Mouse (Mus musculus) MEL (cell line): Measurements from ENCODE around the gene Lrrc3c. TPM values are rescaled to one million over a fixed set of nuclear protein-coding genes. Genes with fewer than 3 reads are reported as not detected.

ENCODE experiments used
- DNase-seq: peaks from one replicate; pipeline ENCODE4 v3.0.0; 2011; ENCODE audit warnings: low read depth, low spot score
- H3K27ac ChIP-seq: 2 replicates; pipeline ENCODE4 v1.5.1; 2012; ENCODE audit warnings: low read depth, mild to moderate bottlenecking, control low read depth, low read length, moderate library complexity; ENCODE audit not compliant: control insufficient read depth
- H3K27me3 ChIP-seq, 2 experiments: fragments of 150-350 bp in 1 of 2; sonication (generic) in 1 of 2; 2 replicates each; pipeline ENCODE4 v1.6.1; 2012; ENCODE audit warnings: low read length in 2 of 2, mild to moderate bottlenecking in 2 of 2, improper control_type of control experiment in 1 of 2, moderate library complexity in 1 of 2; ENCODE audit not compliant: insufficient read depth in 2 of 2, control insufficient read depth in 1 of 2
- H3K36me3 ChIP-seq, 2 experiments: 2 replicates each; pipeline ENCODE4 v1.6.1; 2012 to 2014; ENCODE audit warnings: low read length in 2 of 2, improper control_type of control experiment in 1 of 2, inconsistent platforms in 1 of 2, mild to moderate bottlenecking in 1 of 2; ENCODE audit not compliant: insufficient read depth in 2 of 2, control insufficient read depth in 1 of 2
- H3K4me1 ChIP-seq, 2 experiments: fragments of 150-350 bp in 1 of 2; sonication (generic) in 1 of 2; 2 replicates each; pipeline ENCODE4 v1.6.1; 2012; ENCODE audit warnings: low read length in 2 of 2, improper control_type of control experiment in 1 of 2, mild to moderate bottlenecking in 1 of 2; ENCODE audit not compliant: insufficient read depth in 2 of 2, control insufficient read depth in 1 of 2
- H3K4me3 ChIP-seq, 2 experiments: fragments of 150-350 bp in 1 of 2; sonication (generic) in 1 of 2; 2 replicates each; pipeline ENCODE4 v1.5.1; 2012; ENCODE audit warnings: low read depth in 2 of 2, low read length in 2 of 2, mild to moderate bottlenecking in 2 of 2, moderate library complexity in 2 of 2, control low read depth in 1 of 2, improper control_type of control experiment in 1 of 2; ENCODE audit not compliant: control insufficient read depth in 1 of 2, insufficient read depth in 1 of 2
- H3K79me2 ChIP-seq: 2 replicates; pipeline ENCODE4 v1.6.1; 2012; ENCODE audit warnings: mild to moderate bottlenecking, low read length, moderate library complexity; ENCODE audit not compliant: control insufficient read depth, poor library complexity, insufficient read depth
- H3K9ac ChIP-seq: 2 replicates; pipeline ENCODE4 v1.6.1; 2012; ENCODE audit warnings: low read depth, mild to moderate bottlenecking, control low read depth, low read length, moderate library complexity; ENCODE audit not compliant: control insufficient read depth, poor library complexity, severe bottlenecking
- H3K9me3 ChIP-seq: fragments of 150-350 bp; sonication (generic); replicated peaks from 2 replicates; pipeline ENCODE4 v1.6.1; 2012; ENCODE audit warnings: mild to moderate bottlenecking, low read length, improper control_type of control experiment, moderate library complexity; ENCODE audit not compliant: insufficient read depth
- ELF1 ChIP-seq: IDR thresholded peaks from 2 replicates; pipeline ENCODE4 v1.6.1; 2014; ENCODE audit warnings: low read depth, mild to moderate bottlenecking, inconsistent platforms, low read length, improper control_type of control experiment, moderate library complexity
- EP300 ChIP-seq, 2 experiments: IDR thresholded peaks; 2 replicates each; pipeline ENCODE4 v1.6.1; 2011; ENCODE audit warnings: improper control_type of control experiment in 2 of 2, low read length in 2 of 2, low read depth in 1 of 2, mild to moderate bottlenecking in 1 of 2
- GABPA ChIP-seq: IDR thresholded peaks from 2 replicates; pipeline ENCODE4 v1.6.1; 2012; ENCODE audit warnings: low read depth, mild to moderate bottlenecking, inconsistent platforms, low read length, improper control_type of control experiment, moderate library complexity
- HCFC1 ChIP-seq: IDR thresholded peaks from 2 replicates; pipeline ENCODE4 v1.6.1; 2012; ENCODE audit warnings: low read depth, mild to moderate bottlenecking, inconsistent platforms, low read length, improper control_type of control experiment, moderate library complexity
- KAT2A ChIP-seq: conservative IDR thresholded peaks from 2 replicates; pipeline ENCODE4 v1.6.1; 2012; ENCODE audit warnings: low read depth, low read length, improper control_type of control experiment, inconsistent platforms
- MAFK ChIP-seq: IDR thresholded peaks from 2 replicates; pipeline ENCODE4 v1.6.1; 2011; ENCODE audit warnings: low read depth, mild to moderate bottlenecking, low read length, improper control_type of control experiment, borderline replicate concordance
- MAX ChIP-seq: IDR thresholded peaks from 2 replicates; pipeline ENCODE4 v1.6.1; 2011; ENCODE audit warnings: low read length, improper control_type of control experiment
- MAZ ChIP-seq: IDR thresholded peaks from 2 replicates; pipeline ENCODE4 v1.6.1; 2012; ENCODE audit warnings: low read depth, mild to moderate bottlenecking, inconsistent platforms, low read length, improper control_type of control experiment
- MEF2A ChIP-seq: IDR thresholded peaks from 2 replicates; pipeline ENCODE4 v1.6.1; 2014; ENCODE audit warnings: low read depth, mild to moderate bottlenecking, inconsistent platforms, low read length, improper control_type of control experiment; ENCODE audit not compliant: poor library complexity, insufficient replicate concordance, severe bottlenecking; ENCODE audit errors: extremely low read depth
- MYB ChIP-seq: IDR thresholded peaks from 2 replicates; pipeline ENCODE4 v1.6.1; 2011; ENCODE audit warnings: mild to moderate bottlenecking, low read depth, low read length, improper control_type of control experiment
- MYC ChIP-seq: IDR thresholded peaks from 2 replicates; pipeline ENCODE4 v1.6.1; 2011; ENCODE audit warnings: low read depth, mild to moderate bottlenecking, low read length, improper control_type of control experiment, moderate library complexity
- NELFE ChIP-seq: IDR thresholded peaks from 2 replicates; pipeline ENCODE4 v1.6.1; 2011; ENCODE audit warnings: low read depth, low read length, improper control_type of control experiment
- POLR2A ChIP-seq, 2 experiments: IDR thresholded peaks; 2 replicates each; pipeline ENCODE4 v1.6.1; 2011 to 2012; ENCODE audit warnings: low read length in 2 of 2, mild to moderate bottlenecking in 2 of 2, control low read depth in 1 of 2, improper control_type of control experiment in 1 of 2, low read depth in 1 of 2, moderate library complexity in 1 of 2; ENCODE audit not compliant: control insufficient read depth in 1 of 2, insufficient read depth in 1 of 2, poor library complexity in 1 of 2
- POLR2AphosphoS5 ChIP-seq: IDR thresholded peaks from 2 replicates; pipeline ENCODE4 v1.6.1; 2012; ENCODE audit warnings: low read depth, borderline replicate concordance, mild to moderate bottlenecking, inconsistent platforms, low read length, moderate library complexity, mixed read lengths
- RAD21 ChIP-seq: IDR thresholded peaks from 2 replicates; pipeline ENCODE4 v1.6.1; 2011; ENCODE audit warnings: mild to moderate bottlenecking, low read depth, low read length, improper control_type of control experiment
- RCOR1 ChIP-seq: IDR thresholded peaks from 2 replicates; pipeline ENCODE4 v1.6.1; 2012; ENCODE audit warnings: low read depth, mild to moderate bottlenecking, inconsistent platforms, low read length, improper control_type of control experiment
- TBP ChIP-seq: IDR thresholded peaks from 2 replicates; pipeline ENCODE4 v1.8.0; 2011; ENCODE audit warnings: low read depth, low read length, improper control_type of control experiment
- TCF12 ChIP-seq: IDR thresholded peaks from 2 replicates; pipeline ENCODE4 v1.6.1; 2014; ENCODE audit warnings: low read depth, mild to moderate bottlenecking, inconsistent platforms, low read length, improper control_type of control experiment, moderate library complexity
- USF1 ChIP-seq: IDR thresholded peaks from 2 replicates; pipeline ENCODE4 v1.6.1; 2014; ENCODE audit warnings: low read depth, mild to moderate bottlenecking, inconsistent platforms, low read length, improper control_type of control experiment, moderate library complexity
- USF2 ChIP-seq, 2 experiments: IDR thresholded peaks; 2 replicates each; pipeline ENCODE4 v1.6.1; 2011 to 2012; ENCODE audit warnings: improper control_type of control experiment in 2 of 2, low read length in 2 of 2, borderline replicate concordance in 1 of 2, inconsistent platforms in 1 of 2, low read depth in 1 of 2, mild to moderate bottlenecking in 1 of 2; ENCODE audit not compliant: insufficient read depth in 1 of 2
- ZKSCAN1 ChIP-seq: IDR thresholded peaks from 2 replicates; pipeline ENCODE4 v1.6.1; 2012; ENCODE audit warnings: low read depth, mild to moderate bottlenecking, inconsistent platforms, low read length, improper control_type of control experiment, moderate library complexity
- ZNF384 ChIP-seq: IDR thresholded peaks from 2 replicates; pipeline ENCODE4 v1.6.1; 2012; ENCODE audit warnings: low read depth, mild to moderate bottlenecking, inconsistent platforms, low read length, improper control_type of control experiment
- polyA plus RNA-seq, 2 experiments: library from polyadenylated mRNA; stranded (reverse) in 1 of 2; unstranded in 1 of 2; fragments of >175 nt in 1 of 2; fragments of >200 nt in 1 of 2; gene quantifications; 2 replicates each; pipeline versions ENCODE4 v1.2.1 to v1.2.4; 2012; ENCODE audit warnings: low replicate concordance in 2 of 2, low read depth in 1 of 2; ENCODE audit not compliant: insufficient read length in 2 of 2, insufficient read depth in 1 of 2, missing spikeins in 1 of 2
- total RNA-seq: library from RNA; depleted of rRNA; stranded (reverse); fragments of 300-350 nt; gene quantifications from 2 replicates; pipeline ENCODE4 v1.2.3, GENCODE M21; 2012

The Lrrc3c gene
- total and polyA plus RNA-seq, 3 experiments: not detected

DNA sequence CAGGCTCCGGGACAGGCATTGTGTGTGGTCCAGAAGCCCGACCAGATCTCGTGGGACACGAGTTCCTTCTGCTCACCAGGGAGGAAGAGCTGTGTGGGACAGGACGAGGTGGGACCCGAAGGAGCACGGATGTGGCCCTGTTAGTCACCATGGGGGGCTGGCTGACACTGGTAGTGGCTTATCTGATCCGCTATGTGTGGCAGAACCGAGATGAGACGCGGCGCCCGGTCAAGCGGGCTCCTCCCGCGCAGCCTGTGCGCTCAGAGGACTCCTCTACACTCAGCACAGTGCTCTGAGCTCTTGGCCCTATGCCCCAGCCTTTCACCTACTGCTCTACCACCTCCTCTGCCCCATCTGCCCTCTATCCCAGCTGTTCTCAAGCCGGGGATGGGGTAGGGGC is 1.2 kb downstream of the Lrrc3c start:
- Histone ChIP-seq H3K9ac (no peak overlapping the region), H3K36me3 (0 out of 4 replicates have a peak, but pooled peaks cover 0 to 2% of the 10 kb centered on the region in 2 experiments), H3K79me2 (no peaks in the 10 kb centered on the region), H3K9me3 (no peaks in the 10 kb centered on the region), H3K27me3 (peaks cover 8 to 13% of the 10 kb centered on the region in 2 experiments), H3K27ac (no peak overlapping the region), H3K4me1 (peaks cover 2 to 5% of the 10 kb centered on the region in 2 experiments; a peak in 2 of 4 replicates), H3K4me3 (no peak overlapping the region)
- no peak for DNase-seq
- TF ChIP-seq MAFK (no peak), ELF1 (no peak), GABPA (no peak), MYC (no peak), MAZ (no peak), USF1 (no peak), MEF2A (no peak), KAT2A (no peak), MAX (no peak), ZKSCAN1 (no peak), USF2 (IDR thresholded peaks at IDR 0.05; ENCODE audit: borderline replicate concordance in 1 of 2, insufficient read depth in 1 of 2, low read depth in 1 of 2, low read length in 2 of 2) (no peak), MYB (no peak), RAD21 (no peak), POLR2A (IDR thresholded peaks at IDR 0.05; ENCODE audit: control insufficient read depth in 1 of 2, insufficient read depth in 1 of 2, low read depth in 1 of 2, low read length in 2 of 2, poor library complexity in 1 of 2) (no peak)

DNA sequence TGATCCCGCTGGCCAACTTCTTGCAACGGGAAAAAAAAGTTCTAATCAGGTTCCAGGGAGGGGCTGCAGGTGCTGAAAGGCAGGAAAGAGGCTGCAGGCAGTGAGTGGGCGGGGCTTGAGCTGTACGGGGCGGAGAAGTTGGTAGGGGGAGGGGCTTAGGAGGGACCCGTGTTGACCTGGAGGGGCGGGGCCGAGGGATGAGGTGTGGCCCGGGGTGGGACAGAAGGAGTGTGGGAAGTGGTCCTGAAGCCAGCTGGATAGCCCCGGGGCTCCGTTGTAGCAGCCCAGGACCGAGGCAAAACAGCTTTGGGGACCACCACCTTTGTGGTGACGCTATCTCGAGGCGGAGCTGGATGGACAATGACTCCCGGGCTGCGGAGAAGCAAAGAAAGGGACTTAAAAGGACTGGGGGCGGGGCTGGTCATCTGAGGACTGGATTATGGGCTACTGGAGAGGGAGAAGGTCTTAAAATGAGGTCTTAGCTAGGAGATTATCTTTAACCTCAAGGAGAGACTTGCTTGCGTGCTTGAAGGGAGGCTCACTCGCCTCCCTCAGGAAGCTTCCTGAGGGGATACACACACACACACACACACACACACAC is 4.1 kb downstream of the Lrrc3c start:
- H3K4me1 ChIP-seq: peaks cover 2 to 5% of the 10 kb centered on the region in 2 experiments; a peak in 2 of 4 replicates
- H3K4me3 ChIP-seq: peak overlapping the region; percentile 30 to 40; a peak in 3 of 4 replicates
- 0 out of 4 replicates have a peak, but pooled peaks cover 0 to 2% of the 10 kb centered on the region in 2 experiments for H3K36me3 ChIP-seq
- TF ChIP-seq NELFE (no peak), TCF12 (no peak), MYB (no peak), POLR2AphosphoS5 (no peak), EP300 (IDR thresholded peaks at IDR 0.05; ENCODE audit: low read depth in 1 of 2, low read length in 2 of 2) (no peak), USF2 (IDR thresholded peaks at IDR 0.05; ENCODE audit: borderline replicate concordance in 1 of 2, insufficient read depth in 1 of 2, low read depth in 1 of 2, low read length in 2 of 2) (no peak), ELF1 (no peak), MAX (no peak), ZNF384 (no peak), MAFK (no peak), KAT2A (no peak), HCFC1 (no peak), TBP (no peak), RCOR1 (no peak), USF1 (no peak), ZKSCAN1 (no peak)
- H3K27me3 ChIP-seq: peaks cover 8 to 9% of the 10 kb centered on the region in 2 experiments
- no peaks in the 10 kb centered on the region for H3K9me3 ChIP-seq
- no peak overlapping the region for H3K9ac ChIP-seq
- H3K27ac ChIP-seq: no peak overlapping the region
- DNase-seq: peak; percentile 73
- no peaks in the 10 kb centered on the region for H3K79me2 ChIP-seq
